Mouse (Mus musculus) heart, adult 2 months (tissue): Measurements from ENCODE around the gene Ccdc47.

Experiments
- CTCF ChIP-seq: fragments of 200-600 bp; IDR thresholded peaks from 2 replicates; pipeline ENCODE4 v1.8.1; 2022; ENCODE audit warnings: antibody characterized with exemption, mild to moderate bottlenecking, moderate library complexity
- POLR2A ChIP-seq: fragments of 200-500 bp; IDR thresholded peaks from 2 replicates; pipeline ENCODE4 v1.6.1; 2011; ENCODE audit warnings: mild to moderate bottlenecking, low read depth, low read length, control low read depth; ENCODE audit not compliant: insufficient read depth

GRCm38 (mm10) chr11:106254767-106255166 is 38.6 kb upstream of the Ccdc47 start:
- no peak for TF ChIP-seq CTCF
- no peak for TF ChIP-seq POLR2A
